Mouse (Mus musculus): ENCODE measurements around the gene Kcnj14.

Gene Kcnj14

DNA sequence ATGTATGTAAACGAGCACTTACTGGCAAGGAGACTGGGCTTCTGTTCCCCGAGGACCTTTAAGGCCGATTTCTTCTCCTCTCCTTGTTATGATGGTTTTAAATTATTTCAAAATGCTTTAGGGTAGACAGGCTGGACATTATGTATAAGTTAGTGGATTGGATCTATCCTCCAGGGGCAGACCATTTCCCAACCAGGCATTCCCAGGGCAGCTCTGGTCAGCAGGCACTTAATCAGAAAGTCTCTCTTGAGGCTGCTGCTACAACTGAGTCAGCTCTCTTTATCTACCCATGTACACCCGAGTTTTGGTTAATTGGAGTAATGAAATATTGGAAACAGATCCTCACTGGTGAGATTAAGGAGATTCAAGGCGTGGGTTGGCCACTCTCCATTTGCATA, 6.5 kb upstream of the Kcnj14 start:
- no peak for DNase-seq

DNA sequence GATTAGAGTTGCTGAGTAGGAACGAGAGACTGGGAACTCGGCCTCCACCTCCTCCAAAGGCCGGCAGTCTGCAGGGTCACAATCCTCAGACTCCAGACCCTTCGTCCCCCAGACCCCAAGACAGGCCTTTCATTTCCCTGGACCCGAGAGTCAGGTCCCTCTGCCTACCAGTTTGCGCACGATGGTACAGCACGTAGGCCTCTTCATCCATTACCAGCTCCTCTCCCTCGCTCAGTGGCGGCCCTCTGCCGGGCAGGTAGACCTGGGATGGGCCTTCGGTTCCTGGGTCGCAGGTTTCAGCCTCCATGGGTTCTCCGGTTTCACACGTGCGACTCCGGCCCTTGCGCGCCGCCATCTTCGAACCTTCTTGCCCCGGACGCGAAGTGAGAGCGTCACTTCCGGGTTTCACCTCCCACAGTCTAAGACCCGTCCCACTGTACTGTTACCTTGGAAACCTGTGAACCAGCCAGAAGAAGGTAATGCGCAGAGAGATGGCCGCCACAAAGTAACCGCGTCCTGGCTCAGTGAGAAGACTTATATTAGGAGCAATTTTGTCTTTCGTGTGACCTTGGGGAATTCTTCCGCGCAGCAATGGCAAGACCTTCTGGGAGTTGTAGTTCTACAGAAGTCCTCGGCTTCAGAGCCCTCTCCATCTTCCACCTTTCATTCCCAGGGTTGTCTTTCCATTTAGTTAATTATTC, 6.0 kb upstream of the Kcnj14 start, which contains the start of gene Grwd1:
Gene Grwd1 (minus strand): TSS at position 518 of the 701 bp plus-strand sequence.
- DNase-seq: peak; percentile 83 to 86

DNA sequence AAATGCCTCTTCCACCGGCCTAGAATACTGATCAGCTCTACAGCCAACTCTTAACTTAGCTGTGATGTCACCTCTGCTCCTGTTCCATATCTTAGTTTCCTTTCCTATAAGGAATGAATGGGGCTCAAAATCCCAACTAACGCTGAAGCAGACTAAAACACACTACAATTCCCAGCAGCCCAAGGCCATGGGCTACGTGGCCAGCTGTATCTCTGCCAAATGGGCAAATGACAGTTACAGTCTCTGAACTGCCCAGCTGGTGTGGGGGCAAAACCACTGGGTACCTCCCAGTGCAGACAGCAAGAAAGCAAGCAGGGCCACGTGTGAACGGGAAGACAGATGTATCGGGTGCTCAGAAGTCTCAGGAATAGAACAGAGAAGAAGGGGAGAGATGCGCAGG, 2.0 kb upstream of the Kcnj14 start:
- DNase-seq: no peak

DNA sequence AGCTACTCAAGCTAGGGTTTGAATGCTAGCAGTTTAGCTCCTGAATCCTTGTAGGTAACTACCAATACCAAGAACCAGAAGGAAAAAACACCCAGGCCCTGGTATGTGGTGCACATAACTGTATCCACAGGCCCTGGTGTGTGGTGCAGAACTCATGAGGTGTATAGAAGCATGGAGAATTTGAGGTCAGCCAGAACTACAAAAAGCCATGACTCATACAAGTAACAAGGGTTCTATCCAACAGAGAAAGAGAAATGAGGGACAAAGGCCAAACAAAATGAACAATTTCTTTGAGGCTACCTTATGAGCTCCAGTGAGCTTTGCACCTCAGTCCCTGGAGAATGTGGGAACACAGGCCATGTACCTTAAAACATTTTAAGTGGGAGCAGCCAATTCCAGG, 3.7 kb downstream of the Kcnj14 start:
- no peak for DNase-seq

DNA sequence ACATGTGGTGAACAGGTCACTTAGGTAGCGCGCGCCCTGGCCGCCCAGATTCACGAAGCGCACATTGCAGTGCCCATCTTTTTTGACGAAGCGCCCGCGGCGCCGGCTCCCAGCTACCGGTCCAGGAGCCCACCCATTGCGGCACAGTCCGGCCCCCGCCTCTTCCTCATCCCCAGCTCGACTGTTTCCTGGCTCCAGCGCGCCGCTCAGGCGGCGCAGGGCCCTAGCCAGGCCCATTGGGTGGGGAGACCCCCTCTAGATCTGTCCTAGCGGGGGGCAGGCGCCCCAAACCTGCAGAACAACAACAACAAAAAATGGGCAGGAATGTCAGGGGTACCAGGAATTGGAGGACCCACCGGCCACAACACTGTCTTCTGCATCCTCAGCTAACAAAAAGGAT, 4.7 kb downstream of the Kcnj14 start:
- no peak for DNase-seq

DNA sequence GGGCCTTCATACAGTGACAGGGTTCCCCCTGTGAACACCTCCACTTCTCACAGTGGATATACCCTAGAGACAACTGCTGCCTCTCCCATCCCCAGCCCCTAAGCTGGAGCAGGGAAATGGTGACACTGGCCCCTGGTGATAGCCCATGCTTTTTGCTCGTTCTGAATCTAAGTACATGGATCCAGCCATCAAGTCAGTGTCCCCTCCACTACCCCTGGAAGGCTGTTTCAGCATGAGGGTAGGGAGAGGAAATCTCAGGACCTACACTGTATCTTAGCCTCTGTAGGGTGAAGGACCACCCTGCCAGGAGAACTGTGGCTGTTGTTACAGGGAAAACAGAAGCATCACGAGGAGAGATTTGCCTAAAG, 8.6 kb downstream of the Kcnj14 start:
- DNase-seq: no peak

DNA sequence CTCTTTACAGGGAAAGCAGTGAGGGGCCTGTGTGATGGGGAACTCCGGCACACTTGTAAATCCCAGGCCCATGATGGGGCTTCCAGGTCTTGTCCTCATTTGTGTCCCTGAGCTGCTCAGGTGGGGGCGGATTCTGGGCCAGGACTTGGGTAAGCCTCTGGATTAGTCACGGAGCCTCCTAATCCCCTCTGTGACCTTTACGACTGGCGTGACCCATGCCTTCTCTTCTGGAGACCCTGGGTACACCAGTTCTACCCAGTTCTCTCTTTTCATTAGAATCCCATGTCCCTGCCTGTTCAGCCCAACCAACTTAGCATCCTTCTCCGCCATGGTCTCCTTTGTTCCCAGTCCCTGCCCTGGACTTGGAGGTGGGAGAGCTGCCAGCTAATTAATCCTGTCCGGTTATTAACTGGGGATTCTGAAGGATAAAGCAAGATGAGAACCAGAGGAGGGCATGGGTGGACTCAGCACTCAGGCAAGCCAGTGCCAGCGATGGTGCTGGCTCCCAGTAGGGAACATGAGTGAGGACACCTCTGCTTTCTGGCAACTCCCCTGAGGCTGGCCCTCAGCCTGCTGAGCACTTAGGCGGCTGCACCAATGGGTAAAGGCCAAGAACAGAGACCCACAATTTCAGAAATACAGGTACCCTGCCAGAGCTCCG, 9.1 kb downstream of the Kcnj14 start:
- DNase-seq: no peak

DNA sequence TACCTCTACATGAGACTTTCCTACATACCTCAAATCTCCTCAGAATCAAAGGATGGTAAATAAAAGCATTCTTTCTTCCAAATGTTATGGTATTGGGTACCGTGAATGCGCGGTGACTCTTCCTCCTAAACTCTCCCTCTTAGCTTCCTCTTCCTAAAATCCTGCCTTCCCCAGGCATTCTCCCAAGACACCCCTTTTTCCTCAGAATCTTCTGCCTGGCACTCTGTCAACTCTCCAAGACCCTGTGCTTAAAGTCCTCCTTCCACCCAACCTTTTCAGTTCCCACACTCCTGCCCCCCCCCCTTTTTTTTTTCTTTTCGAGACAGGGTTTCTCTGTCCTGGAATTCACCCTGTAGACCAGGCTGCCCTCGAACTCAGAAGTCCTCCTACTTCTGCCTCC, 9.7 kb downstream of the Kcnj14 start:
- no peak for DNase-seq

DNA sequence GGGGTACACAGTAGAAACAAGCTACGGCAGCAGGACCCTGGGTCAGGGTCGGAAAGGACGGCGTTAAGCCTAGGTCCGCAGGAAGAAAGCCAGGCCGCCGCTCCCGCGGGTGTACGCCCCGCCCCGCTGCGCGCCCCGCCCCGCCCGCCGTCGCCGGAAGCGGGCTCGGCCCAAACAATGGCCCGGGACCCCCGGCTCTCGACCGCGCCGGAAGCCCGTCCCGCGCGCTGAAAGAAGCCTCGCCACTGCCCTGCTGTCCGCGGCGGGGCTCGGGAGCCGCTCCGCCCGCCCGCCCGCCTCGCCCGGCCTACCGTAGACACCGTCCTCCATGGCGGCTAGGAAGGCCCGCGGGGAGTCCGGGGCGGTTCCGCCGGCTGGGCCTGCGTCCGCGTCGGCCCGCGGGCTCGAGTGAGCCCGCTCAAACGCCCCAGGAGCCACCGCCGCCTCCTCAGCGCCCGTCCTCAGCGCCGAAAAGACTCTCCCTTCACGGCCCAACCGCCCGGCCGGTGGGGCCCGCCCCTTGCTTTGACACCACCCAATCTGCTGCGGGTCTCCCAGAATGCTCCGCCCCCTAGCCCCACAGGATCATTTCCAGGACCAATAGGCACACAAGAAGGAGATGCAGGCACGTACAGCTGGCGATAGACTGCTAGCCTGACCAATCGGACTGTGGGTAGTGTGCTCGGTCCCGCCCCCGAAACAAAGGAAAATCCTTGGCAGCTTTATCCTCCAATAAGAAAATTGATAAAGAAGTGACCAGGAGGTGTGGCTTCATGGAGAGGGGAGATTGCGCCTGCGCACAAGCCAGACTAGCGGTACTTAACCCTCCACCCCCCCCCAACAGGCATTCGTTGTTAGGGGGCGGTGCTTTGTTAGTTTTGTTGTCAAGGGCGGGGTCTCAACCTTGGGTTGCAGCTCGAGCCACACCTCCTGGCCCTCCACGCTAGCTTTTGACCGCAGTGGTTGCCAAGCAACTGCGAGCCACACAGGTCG, 10.5 kb downstream of the Kcnj14 start, which contains the start of gene Cyth2:
Gene Cyth2 (minus strand): TSS at position 795 of the 993 bp plus-strand sequence.
- peak; percentile 100 for DNase-seq

DNA sequence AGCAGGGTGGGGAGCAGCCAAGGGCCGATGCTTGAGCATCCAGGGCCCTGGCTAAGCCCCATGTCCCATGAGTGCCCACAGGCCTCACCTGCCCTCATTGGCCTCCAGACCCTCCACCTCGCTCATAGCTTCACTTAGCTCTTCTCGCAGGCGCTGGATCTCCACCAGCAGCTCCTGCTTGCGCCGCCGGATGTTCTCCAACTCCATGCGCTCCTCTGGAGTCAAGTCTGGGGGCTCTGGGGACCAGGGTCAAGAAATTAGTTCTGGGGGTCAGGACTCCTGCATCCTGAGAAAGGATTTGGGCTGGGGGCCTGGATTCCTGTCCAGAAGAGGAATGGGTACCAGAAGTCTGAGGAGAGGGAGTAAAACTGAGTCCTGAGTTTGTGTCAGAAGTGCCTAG, 11.7 kb downstream of the Kcnj14 start:
- no peak for DNase-seq

DNA sequence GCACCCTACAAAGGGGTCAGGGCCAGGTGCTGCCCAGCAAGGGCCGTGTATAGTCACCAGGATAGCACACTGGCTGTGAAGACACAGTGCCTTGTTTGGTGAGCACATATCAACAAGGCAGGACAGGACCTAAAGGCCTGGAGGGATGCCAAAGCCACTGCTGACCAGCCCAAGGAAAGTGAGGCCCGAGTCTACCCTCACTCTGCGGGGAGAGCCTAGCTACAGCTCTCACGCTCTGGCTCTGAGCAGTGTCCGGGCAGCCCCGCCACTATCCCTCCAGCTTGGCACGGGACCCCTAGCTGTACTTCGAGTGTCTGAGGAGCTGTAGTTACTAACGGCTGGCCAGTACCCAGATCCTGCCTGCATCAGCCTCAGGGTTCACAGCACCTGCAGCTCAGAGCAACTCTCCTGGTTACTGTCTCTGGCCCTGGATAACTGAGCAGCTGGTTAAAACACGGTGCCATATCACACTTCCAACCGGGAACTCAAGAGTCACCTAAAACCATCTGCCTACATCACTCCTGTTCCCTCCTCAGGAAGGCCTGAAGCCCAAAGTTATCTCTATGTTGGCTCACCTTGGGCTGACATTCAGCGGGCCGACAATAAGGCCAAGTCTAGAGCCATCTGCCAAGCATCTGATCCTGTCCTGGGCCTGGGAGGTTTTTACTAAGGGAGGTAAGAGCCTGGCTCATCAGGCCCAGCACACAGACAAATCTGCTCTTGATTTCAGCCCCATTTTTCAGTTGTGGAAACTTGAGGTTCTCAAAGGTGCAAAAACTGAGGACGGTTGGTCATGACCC, 15.1 kb downstream of the Kcnj14 start:
- no peak for DNase-seq

DNA sequence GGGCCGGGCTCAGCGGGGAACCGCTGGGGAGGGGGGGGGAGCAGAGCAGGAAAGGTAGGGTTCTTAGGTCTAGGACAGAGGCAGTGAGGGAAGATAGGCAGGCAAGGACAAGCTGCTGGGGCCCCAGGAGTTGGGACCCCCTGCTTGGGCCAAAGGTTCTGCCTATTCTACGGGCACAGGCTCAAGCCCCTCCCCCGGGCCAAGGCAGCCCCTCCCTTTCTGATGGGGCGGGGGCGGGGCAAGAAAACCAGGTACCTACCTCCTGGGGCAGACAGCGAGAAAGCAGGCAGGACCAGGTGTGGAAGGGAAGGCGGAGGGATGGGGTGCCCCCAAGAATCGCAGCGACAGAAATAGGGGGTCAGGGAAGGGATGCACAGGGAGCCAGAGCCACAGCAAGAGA, 16.1 kb downstream of the Kcnj14 start:
- DNase-seq: no peak

DNA sequence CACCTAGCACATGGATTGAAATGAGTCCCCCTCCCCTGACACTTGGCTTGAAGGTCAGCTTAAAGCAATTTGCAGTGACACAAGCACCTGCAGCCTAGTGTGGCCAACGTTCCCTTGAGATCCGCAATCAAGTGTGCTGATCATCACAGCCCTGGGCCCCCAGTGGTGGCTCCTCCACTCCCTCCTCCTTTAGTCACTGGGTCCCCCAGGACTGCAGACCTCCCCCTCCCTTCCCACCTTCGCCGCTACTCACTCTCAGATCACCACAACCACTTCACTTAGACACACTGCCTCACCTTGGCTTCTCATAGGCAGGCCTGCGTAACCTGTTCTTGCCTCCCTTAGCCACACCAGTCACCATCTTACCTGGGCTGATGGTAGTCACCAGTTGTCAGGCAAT, 18.6 kb downstream of the Kcnj14 start:
- no peak for DNase-seq

DNA sequence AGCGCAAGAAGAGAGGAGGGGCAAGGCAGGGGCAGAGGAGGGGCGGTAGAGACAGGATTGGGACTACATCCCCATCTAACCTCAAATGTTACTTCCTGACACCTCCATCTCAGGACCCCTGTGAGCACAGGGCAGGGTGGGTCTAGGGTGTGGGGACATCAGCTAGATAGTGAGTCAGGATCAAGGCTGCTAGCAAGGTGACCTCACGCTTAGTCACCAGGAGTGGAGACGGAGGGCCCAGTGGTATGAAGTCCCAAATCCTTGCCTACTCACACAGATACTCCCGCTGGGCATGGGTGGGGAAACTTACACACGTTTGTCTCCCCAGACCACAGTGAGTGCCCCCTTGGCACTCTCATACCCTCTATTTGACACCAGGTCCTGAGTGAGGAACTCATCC, 22.0 kb downstream of the Kcnj14 start:
- no peak for DNase-seq

DNA sequence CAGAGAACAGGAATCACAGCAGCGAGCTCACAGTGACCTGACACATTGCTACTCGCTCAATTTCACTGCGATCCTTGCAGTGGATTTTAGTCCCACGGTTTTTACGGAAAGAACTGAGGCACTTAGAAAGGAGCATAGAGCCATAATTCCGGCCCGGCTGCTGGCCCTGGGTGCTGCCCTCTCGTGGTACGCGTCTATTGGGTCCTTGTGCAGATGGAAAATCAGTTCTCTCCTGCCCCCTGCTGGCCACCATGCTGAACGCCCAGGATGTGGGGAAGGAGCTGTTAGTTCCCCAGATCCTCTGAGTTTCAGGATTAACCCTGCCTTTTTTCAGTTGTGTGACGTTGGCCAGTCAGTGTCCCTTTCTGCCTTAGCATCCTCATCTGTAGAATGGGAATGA, 23.2 kb downstream of the Kcnj14 start:
- DNase-seq: peak; percentile 89 to 91

DNA sequence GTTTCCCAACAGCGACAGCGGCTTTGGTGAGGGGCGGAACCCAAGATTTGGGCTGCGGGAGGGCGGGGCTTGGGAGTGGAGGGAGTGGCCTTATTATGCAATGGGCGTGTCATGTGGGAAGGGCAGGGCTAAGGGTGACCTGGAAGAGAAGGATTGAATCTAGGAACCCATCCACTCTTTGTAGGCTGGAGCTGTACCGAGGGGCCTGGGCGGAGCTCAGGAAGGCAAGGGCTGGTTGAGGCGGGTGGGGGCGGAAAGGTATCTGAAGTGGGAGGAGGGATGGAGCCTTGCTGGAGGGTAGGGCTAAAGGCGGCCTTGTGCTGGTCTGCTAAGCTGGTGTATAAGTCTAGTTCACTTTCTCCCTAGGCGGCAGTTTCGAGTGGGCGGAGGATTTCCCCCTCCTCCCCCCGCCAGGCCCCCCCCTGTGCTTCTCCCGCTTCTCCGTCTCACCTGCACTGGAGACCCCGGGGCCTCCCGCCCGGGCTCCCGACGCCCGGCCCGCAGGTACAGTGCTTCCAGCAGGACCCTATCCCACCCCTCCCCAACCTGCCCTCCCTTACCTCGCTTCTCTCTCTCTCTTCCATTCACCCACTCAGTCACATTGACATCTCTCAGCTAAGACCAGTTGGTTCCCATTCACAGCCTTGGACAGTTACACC, 23.9 kb downstream of the Kcnj14 start:
- DNase-seq: peak; percentile 65 to 73

DNA sequence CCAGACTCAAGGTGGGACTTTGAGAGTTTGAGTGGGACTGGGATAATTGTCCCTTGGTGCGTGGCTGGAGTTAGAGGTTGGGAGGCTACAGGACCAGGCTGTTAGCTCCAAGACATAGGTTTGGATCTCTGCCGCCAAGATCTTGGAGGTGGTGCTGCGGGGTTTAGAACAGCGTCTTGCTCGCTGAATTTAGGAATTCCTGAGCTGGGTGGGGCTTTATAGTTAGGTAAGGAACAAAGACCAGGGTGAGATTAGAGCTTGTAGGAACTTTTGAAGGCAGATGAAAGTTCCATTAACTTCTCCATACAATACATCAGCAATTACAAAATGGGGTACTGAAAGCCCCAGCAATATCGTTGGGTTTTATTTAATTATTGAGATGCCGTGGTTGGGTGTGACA, 24.6 kb downstream of the Kcnj14 start:
- DNase-seq: peak in 1 of 2 experiments; percentile 11

DNA sequence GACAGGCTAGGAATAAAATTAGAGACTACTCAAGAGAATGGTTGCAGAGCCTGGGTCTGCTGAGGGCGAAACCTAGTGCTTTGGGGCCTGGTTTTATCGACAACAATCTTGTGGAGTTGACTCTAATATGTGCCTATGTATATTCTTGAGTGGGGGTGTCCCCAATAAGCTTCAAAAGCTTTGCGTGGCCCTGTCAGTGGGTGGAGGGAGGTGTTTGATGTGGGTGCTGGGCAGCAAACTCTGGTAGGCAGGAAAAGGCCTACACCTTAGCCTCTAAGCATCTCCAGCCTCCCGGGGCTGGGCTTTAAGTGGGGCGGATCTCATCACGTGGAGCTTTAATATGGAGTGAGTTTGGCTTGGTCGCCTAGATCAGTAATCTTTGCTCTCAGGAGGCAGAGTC, 25.7 kb downstream of the Kcnj14 start:
- peak in 1 of 2 experiments; percentile 22 for DNase-seq

DNA sequence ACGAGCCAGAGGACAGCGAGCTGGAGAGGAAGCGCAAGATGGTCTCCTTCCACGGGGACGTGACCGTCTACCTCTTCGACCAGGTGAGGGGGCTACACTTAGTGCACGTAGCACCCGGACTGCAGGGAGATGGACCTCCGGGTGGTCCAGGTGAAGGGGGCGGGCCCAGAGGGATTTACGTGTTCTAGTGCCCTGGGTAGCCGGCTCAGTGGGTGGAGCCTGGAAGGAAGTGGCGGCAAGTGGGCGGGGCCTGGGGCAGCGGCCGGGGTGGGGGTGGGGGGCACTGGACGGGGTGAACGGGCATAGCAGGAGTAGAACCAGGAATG, 26.1 kb downstream of the Kcnj14 start:
- peak; percentile 47 to 52 for DNase-seq

DNA sequence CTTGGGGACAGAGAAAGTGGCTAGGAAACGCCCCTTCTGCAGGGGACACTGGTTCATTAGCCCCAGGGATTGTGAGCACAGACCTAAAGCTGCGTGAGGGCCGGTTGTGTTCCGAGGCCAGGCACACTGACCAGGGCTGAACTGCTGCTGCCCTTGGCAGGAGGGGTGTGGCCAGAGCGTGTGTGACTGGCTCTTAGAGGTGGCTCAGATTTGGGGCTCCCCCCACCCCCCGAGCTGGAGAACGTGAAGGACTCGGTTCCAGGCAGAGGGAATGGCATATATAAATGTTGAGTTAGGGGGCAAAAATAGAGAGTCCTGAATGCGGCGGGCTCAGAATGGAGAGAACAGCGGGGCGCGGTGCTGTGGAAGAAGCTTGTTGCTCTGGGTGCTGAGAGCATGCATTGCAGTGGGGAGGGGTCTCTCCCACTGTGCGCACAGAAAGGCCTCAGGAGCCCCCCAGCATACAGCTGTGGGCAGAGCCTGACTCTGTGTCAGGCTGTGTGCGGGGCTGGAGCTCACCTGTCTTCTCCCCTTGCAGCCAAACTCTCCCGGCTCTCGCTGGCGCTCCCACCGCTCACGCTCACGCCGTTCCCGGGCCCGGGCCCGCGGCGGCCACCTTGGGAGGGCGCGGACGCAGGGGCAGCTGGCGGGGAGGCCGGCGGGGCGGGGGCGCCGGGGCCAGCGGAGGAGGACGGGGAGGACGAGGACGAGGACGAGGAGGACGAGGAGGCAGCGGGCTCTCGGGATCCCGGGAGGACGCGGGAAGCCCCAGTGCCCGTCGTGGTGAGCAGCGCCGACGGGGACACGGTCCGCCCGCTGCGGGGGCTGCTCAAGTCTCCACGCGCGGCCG, 26.7 kb downstream of the Kcnj14 start:
- DNase-seq: peak in 1 of 2 experiments; percentile 23

DNA sequence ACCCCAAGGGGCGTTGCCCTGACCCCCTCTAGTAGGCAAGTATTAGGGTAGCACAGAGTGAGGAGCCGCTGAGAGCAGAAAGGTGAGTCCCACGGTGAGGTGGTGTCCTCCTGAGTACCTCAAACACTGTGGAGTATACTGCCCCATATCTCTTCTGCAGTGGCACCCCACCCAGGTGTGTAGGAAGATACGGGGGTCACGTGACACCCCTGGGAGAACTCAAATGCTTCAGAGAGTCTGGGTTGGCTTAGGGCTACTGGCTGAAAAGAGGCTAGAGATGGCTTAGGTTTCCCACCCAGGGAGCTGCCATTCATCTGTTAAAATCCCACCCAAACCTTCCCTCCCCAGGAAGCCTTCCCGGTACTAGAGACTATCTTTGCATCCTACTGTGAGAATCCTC, 27.6 kb downstream of the Kcnj14 start:
- no peak for DNase-seq
